Mouse (Mus musculus) spleen, adult 2 months (tissue): ENCODE measurements around the gene Itgb1.

ENCODE experiments used
- CTCF ChIP-seq: fragments of 200-500 bp; IDR thresholded peaks from 2 replicates; pipeline ENCODE4 v1.5.1; 2011; ENCODE audit warnings: mild to moderate bottlenecking, inconsistent platforms; ENCODE audit not compliant: insufficient read depth, insufficient read length, insufficient replicate concordance; ENCODE audit errors: extremely low read depth
- POLR2A ChIP-seq: fragments of 200-500 bp; IDR thresholded peaks from 2 replicates; pipeline ENCODE4 v1.6.1; 2011; ENCODE audit warnings: low read depth, low read length, inconsistent platforms

- TF ChIP-seq CTCF, result no peak
- no peak for TF ChIP-seq POLR2A
These were observed 23.3 kb upstream of the Itgb1 start for GRCm38 (mm10) chr8:128662144-128662543.
